Comparison of ENCODE assay signal across 8 mouse cellular contexts in genomic region chr11:84818085-84818960, GRCm38 (mm10). TPM values are rescaled to one million over a fixed set of nuclear protein-coding genes. Genes with fewer than 3 reads are reported as not detected.
DNase-seq lines count a peak whose midpoint lies in the region; ATAC-seq and TF ChIP-seq lines count a peak whose summit lies in the region.

No protein-coding gene starts in this region.

- H3K36me3 ChIP-seq in forebrain, postnatal 0 days (ENCODE audit: insufficient read depth): no peaks in the 10 kb centered on the region
- H3K36me3 ChIP-seq in hindbrain, embryonic 10.5 days: peaks cover 21% of the 10 kb centered on the region; the same call in 1 of the 2 replicates

- H3K27ac ChIP-seq in cerebellum, adult 2 months (ENCODE audit: insufficient read depth, low read length): peak overlapping the region; percentile 14; the same call in 1 of the 2 replicates
- H3K27ac ChIP-seq in forebrain, postnatal 0 days (ENCODE audit: low read depth, low read length): peak overlapping the region; percentile 72
- peak overlapping the region; percentile 86 for H3K27ac ChIP-seq in hindbrain, embryonic 10.5 days

- peak overlapping the region; percentile 68 for H3K4me3 ChIP-seq in cerebellum, adult 2 months (replicated peaks; ENCODE audit: insufficient read depth, low read depth, low read length)
- peak overlapping the region; percentile 73 for H3K4me3 ChIP-seq in forebrain, postnatal 0 days (ENCODE audit: low read depth, low read length)
- H3K4me3 ChIP-seq in hindbrain, embryonic 10.5 days: peak overlapping the region; percentile 74

- no peak; the same call in 1 of the 2 replicates for TF ChIP-seq POLR2A in cerebellum, adult 2 months (IDR thresholded peaks at IDR 0.05; ENCODE audit: borderline replicate concordance, insufficient read depth, low read length)

- DNase-seq in MEL-GATA-1-ER (ENCODE audit: extremely low read depth, low read depth): peak; percentile 79
- DNase-seq in cerebellum, adult 2 months: peak; percentile 73 to 74
- peak; percentile 86 for DNase-seq in forebrain, postnatal 0 days
- peak; percentile 66 for DNase-seq in hindbrain, embryonic 10.5 days (ENCODE audit: low spot score)
- DNase-seq in layer of hippocampus, postnatal 10 days (ENCODE audit: low spot score in 2 of 2): peak; percentile 50 to 64
- DNase-seq in lung, postnatal 10 days: peak; percentile 89
- peak; percentile 48 for DNase-seq in ovary, postnatal 14 days (ENCODE audit: low spot score)
- DNase-seq in thymus, postnatal 10 days (ENCODE audit: low spot score in 2 of 2): peak; percentile 74 to 76

- peak; percentile 88 for TF ChIP-seq CTCF in cerebellum, adult 2 months (IDR thresholded peaks at IDR 0.05; ENCODE audit: borderline replicate concordance, insufficient read depth, low read depth, low read length)
- peak; percentile 86 for TF ChIP-seq CTCF in forebrain, postnatal 0 days (IDR thresholded peaks at IDR 0.05; ENCODE audit: low read depth)

- peak overlapping the region; percentile 63 for H3K9ac ChIP-seq in forebrain, postnatal 0 days

- peak; percentile 65 for ATAC-seq in forebrain, postnatal 0 days

- no peaks in the 10 kb centered on the region for H3K27me3 ChIP-seq in cerebellum, adult 2 months (ENCODE audit: control insufficient read depth, insufficient read depth, low read length)
- H3K27me3 ChIP-seq in forebrain, postnatal 0 days (ENCODE audit: insufficient read depth, low read length): no peaks in the 10 kb centered on the region
- H3K27me3 ChIP-seq in hindbrain, embryonic 10.5 days (ENCODE audit: insufficient read depth, poor library complexity, severe bottlenecking): no peaks in the 10 kb centered on the region

- H3K4me2 ChIP-seq in forebrain, postnatal 0 days (ENCODE audit: low read depth): peak overlapping the region; percentile 93

- under 1% methylated on average over 39 of the region's 39 CpGs for WGBS in cerebellum, adult 2 months
- under 1% methylated on average over 39 of the region's 39 CpGs for WGBS in forebrain, postnatal 0 days
- under 1% methylated on average over 39 of the region's 39 CpGs for WGBS in hindbrain, embryonic 10.5 days

- H3K4me1 ChIP-seq in cerebellum, adult 2 months (ENCODE audit: control insufficient read depth, insufficient read depth, low read length): no peaks in the 10 kb centered on the region
- H3K4me1 ChIP-seq in forebrain, postnatal 0 days (ENCODE audit: insufficient read depth): 0 out of 2 replicates have a peak, but pooled peaks cover 3% of the 10 kb centered on the region
- H3K4me1 ChIP-seq in hindbrain, embryonic 10.5 days (replicated peaks): peaks cover 30% of the 10 kb centered on the region

- H3K9me3 ChIP-seq in forebrain, postnatal 0 days (ENCODE audit: low read length): no peaks in the 10 kb centered on the region
- H3K9me3 ChIP-seq in hindbrain, embryonic 10.5 days: no peaks in the 10 kb centered on the region

RNA-seq across cellular contexts. Expression of gene Mrm1, which starts 1.0 kb away (rescaled TPM):
- polyA plus RNA-seq in cerebellum, adult 2 months (2012; rRNA removed): 16.5 and 44.6 TPM in 2 replicates
- total RNA-seq in forebrain, postnatal 0 days (2014; rRNA removed): 14.6 and 18.2 TPM in 2 replicates
- polyA plus RNA-seq in forebrain, postnatal 0 days (2015; fragmentation: Nextera tagmentation; extraction: Ambion mirVana): 12.1 and 12.8 TPM in 2 replicates
- polyA plus RNA-seq in hindbrain, embryonic 10.5 days (2016; fragmentation: Nextera tagmentation; extraction: Ambion mirVana): 12.2 and 13.9 TPM in 2 replicates
- total RNA-seq in layer of hippocampus, postnatal 10 days (2021): 10 to 100 TPM; 14.3 to 19.4 TPM

RNA-seq across cellular contexts. Expression of gene Dhrs11, which starts 10.5 kb away (rescaled TPM):
- polyA plus RNA-seq in cerebellum, adult 2 months (2012; rRNA removed): 33.6 and 37.4 TPM in 2 replicates
- total RNA-seq in forebrain, postnatal 0 days (2014; rRNA removed): 4.8 and 8.3 TPM in 2 replicates
- 7.8 TPM in 2 replicates for polyA plus RNA-seq in forebrain, postnatal 0 days (2015; fragmentation: Nextera tagmentation; extraction: Ambion mirVana)
- 13.1 and 15.1 TPM in 2 replicates for polyA plus RNA-seq in hindbrain, embryonic 10.5 days (2016; fragmentation: Nextera tagmentation; extraction: Ambion mirVana)
- 1 to 10 TPM; 4.9 to 6.6 TPM for total RNA-seq in layer of hippocampus, postnatal 10 days (2021)

RNA-seq across cellular contexts. Expression of gene Ggnbp2, which starts 52.3 kb away (rescaled TPM):
- 120 and 123 TPM in 2 replicates for polyA plus RNA-seq in cerebellum, adult 2 months (2012; rRNA removed)
- 58.4 and 70.8 TPM in 2 replicates for total RNA-seq in forebrain, postnatal 0 days (2014; rRNA removed)
- 47.6 and 68.2 TPM in 2 replicates for polyA plus RNA-seq in forebrain, postnatal 0 days (2015; fragmentation: Nextera tagmentation; extraction: Ambion mirVana)
- 53.4 and 56.5 TPM in 2 replicates for polyA plus RNA-seq in hindbrain, embryonic 10.5 days (2016; fragmentation: Nextera tagmentation; extraction: Ambion mirVana)
- total RNA-seq in layer of hippocampus, postnatal 10 days (2021): 10 to 100 TPM; 89.3 to 92.2 TPM

Comparison
In these comparisons a context has a peak if more than half of its experiments do, and no peak if none do; other contexts are left out.
1. Peak in every context shown above with its lines: DNase-seq, ATAC-seq, H3K4me3 ChIP-seq and H3K27ac ChIP-seq.
2. H3K27ac ChIP-seq: peak in every context shown above with its lines; median percentile 86 in hindbrain, embryonic 10.5 days; 72 in forebrain, postnatal 0 days; 14 in cerebellum, adult 2 months.